Mouse (Mus musculus): ENCODE results near the gene Frmd8.

The Frmd8 gene
- long read RNA-seq, experiment 1, full-length matches to known transcripts, result 32 of 45 reads
- long read RNA-seq, experiment 1, partial matches to known transcripts, result 7 of 45 reads
- long read RNA-seq, experiment 1, other reads (novel, unspliced or antisense), result 6 of 45 reads
- long read RNA-seq, experiment 2, full-length matches to known transcripts, result 29 of 40 reads
- long read RNA-seq, experiment 2, partial matches to known transcripts, result 8 of 40 reads
- long read RNA-seq, experiment 2, other reads (novel, unspliced or antisense), result 3 of 40 reads

DNA sequence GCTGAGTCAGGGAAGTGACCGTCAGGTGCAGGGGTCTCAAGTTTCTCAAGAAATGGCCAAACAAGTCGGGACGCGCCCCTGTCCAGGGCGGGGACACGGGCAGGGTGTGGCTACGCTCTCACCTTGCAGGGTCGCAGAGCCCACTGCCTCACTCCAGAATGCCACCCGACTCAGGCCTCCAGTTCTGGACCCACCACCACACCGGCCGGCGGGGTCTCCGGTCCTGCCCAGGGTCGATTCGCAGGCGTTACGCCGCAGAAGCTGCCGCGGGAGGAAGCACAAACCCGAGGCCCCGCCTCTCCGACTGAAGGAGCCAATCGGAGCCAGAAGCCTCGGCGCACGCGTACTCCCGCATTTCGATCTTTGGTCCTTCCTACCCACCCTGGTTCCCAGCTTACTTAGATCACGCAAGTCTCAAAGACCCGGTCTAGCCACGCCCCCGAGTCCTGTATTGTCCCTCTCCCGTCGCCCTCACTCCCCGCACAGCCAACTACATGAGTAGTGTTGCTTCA, at the start of gene Frmd8:
Frmd8 (minus strand) TSS at position 306 of the 512 bp plus-strand sequence.
- intact Hi-C loops (cut with DNase I), result no loop called here

- intact Hi-C loops (cut with DNase I), result loop anchor here (1.0 kb wide), 1 partner anchor 32 kb away; no protein-coding TSS in a partner anchor
Measured at GRCm38 (mm10) chr19:5924713-5925093, 49.6 kb upstream of the Frmd8 start, which contains the start of gene Cdc42ep2. Gene Cdc42ep2 (minus strand): TSS chr19:5924816.

GRCm38 (mm10) chr19:5923990-5924712, 49.1 kb upstream of the Frmd8 start:
- intact Hi-C loops (cut with DNase I), result loop anchor here (1.0 kb wide), 1 partner anchor 32 kb away; no protein-coding TSS in a partner anchor

DNA sequence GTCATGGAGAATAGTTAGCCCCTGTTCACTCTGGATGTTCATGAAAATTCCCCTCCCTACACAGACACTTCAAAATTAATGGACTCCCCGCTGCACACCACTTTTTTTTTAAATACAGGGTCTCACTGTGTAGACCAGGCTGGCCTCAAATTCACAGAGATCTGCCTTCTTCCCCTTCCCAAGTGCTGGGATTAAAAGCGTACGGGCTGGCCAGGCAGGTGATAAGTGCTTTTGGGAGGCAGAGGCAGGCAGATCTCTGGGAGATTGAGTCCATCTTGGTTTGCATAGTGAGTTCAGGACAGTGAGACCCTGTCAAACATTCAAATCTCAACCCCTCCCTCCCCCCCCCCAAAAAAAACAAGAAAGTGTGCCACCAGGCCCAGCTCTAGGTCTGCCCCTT, 47.9 kb upstream of the Frmd8 start:
- intact Hi-C loops (cut with DNase I), result no loop called here

DNA sequence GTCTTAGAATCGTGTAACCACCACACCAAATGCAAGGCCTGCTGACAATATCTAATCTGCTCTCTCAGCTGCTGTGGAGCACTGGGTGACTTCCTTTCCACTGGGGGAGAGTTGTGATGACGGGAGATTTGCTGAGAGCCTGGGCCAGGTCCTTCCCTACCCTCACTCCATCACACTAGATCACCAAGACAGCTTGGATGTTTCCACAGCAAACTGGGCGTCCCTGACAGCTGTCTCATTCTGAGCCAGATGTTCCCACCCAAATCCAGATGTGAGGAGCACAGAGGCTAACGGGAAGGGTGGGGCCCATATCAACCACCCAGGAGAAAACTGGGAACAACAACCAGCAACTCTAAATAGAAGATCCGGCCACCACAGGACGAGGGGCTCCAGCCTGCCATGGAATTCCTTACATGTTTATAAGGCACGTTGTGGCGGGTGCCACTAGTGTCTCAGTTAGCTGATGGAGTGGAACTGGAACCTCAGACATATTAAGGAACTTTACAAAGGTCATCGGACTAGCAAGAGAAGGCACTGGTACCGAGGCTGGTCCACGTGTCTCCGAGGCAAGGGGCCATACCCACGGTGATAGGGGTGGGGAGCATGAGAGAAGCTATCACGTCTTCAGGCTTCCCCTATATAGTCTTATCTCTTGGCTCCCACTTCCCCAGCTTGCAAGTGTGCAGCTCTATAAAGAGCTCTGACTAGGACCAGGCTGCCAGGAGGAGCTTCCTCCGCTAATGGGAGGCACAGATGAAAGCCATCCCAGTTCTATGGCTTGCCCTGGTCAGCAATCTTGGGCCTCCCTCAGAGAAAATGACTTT, 47.3 kb upstream of the Frmd8 start:
- intact Hi-C loops (cut with DNase I), result no loop called here

DNA sequence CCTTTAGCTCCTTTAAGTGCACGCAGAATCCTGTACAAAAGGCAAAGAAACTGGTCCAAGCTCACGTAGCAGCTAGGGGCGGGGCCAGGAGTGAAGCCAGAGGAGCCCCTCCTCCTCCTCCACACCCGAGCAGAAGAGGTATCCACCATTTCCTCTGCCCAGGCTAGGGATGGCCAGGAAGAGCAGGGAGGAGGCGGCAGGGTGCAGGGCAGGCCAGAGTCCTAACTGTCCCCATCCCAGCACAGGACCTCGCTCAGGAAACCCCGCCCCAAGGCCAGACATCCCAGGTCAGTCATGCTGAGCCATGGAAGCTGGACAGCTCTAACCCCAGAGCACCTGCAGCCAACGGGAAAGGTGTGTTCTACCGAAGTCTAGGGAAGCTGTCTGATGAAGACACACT, 46.6 kb upstream of the Frmd8 start:
- intact Hi-C loops (cut with DNase I), result no loop called here

GRCm38 (mm10) chr19:5913007-5913719, 38.1 kb upstream of the Frmd8 start, which contains the start of gene Dpf2:
Gene Dpf2 (minus strand): TSS chr19:5913010.
- intact Hi-C loops (cut with DNase I), result no loop called here

DNA sequence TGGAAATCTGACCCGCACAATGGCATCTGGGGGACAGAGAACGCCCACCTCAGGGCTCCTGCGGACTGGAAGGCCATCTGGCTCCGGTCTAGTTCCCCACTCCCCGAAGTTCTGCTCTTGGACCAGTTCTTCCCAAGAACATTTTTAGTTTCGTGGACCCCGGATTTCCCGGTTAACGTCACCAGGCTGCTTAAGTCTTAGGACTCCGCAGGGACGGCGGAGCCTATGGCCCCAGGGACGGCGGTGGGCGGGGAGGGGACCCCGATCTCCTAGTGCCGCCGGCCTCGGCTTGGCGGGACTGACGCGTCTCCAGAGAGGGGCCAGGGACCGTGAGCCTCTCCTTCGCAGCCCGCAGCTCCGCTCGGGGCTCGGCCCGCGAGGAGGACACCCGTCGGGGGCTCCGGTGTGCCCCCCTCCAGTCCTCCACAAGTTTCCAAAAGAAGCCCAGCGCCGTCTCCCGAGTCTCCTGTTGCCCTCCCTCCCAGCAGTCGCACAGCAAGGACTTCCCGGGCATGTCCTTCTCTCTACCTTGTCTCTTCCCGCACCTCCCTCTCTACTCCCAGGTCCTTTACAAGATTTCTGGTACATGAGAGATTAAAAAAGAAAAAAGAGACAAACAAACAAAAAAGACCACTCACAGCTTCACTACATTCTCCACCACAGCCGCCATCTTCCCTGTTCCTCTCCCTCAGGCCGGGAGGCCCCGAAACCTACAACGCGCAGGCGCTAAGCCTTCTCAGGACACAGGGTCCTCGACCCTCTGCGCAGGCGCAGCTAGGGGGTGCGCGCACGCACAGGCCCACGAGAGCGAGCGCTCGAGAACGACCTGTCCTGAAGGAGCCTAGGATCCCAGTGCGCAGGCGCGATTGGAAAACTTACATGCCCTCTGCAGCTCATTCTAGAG, 37.3 kb upstream of the Frmd8 start:
- intact Hi-C loops (cut with DNase I), result no loop called here

DNA sequence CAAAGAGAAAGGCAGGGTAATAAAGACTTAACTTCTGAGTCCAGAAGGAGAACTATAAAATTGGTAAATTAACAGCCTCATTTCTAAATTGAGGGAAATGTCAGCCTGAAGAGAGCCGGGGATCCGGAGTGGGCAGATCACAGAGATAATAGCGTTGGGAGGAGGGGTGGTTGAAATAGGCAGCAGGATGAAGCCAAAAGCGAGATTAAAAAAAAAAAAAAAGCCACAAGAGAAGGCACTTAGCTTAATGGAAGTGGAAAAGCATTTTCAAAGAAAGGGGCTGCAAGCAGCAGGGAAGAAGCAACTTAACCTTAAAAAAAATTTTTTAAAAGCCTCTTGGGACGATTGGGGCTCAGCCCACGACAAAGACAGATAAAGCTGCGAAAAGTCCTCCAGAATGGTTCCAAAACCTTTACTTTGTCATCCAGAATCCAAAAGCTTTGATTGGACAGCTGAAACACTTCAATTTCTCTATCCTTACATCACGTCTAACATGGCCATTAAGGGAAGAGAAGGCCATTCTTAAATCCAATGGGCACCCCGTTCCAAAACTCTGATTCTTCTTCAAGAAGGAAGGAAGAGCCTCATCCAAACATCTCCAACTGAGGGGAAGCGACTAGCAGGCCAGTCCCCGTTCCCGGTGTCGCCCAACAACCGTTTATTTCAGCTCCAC, 36.5 kb upstream of the Frmd8 start:
- intact Hi-C loops (cut with DNase I), result no loop called here

GRCm38 (mm10) chr19:5910221-5910620, 35.1 kb upstream of the Frmd8 start:
- intact Hi-C loops (cut with DNase I), result no loop called here

DNA sequence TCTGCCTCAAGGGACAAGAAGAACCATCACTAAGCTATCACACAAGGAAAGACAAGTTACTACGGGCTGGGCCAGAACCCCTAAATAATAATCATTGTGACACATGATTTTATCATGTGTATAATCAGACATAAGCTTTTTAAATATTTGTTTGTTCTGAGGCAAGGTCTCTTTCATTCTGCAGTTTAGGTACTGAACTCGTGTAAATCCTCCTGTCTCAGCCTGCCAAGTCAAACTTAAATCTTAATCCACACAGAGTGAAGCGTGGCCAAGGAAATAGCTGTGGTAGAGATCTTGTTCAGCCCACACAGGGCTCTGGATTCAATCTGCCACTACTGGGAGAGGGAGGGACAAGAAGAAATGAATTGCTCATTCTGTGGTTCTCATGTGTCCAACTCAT, 32.2 kb upstream of the Frmd8 start:
- intact Hi-C loops (cut with DNase I), result no loop called here

GRCm38 (mm10) chr19:5894002-5894678, 19.1 kb upstream of the Frmd8 start, which contains the start of gene Tigd3:
Gene Tigd3 (minus strand): TSS chr19:5894149.
- intact Hi-C loops (cut with DNase I), result no loop called here

DNA sequence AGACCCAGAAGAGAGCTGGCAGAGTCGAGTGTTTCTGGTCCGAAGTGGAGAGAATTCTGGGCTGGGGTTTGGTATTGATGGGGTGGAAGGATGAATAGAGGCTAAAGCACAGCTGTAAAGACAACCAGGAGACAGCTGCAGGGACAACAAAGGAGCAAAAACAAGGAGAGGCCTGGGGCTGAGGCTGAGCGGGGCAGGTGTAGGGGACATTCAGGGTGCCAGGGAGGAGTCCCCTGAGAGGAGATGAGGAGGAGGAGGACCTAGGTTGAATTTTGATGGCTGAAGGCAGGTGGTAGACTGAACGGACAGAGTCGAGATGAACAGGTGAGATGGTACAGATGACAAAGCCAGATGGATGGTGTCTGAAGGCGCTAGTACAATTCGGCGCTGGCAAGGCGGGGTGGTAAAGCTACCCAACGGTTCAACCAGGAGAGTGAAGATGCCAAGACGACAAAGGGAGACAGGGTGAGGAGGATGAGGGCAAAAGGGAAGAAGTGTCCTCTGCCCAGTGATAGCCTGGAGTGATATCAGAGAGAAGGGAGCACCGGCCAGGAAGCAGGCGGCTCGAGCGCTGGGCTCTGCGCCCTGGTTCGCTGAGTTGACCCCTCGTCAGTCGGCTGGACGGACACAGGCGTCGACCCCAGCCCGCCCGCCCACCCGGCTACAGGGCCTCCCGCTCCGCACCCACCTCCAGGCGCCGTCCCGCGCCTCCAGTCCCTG, 18.4 kb upstream of the Frmd8 start:
- intact Hi-C loops (cut with DNase I), result no loop called here

- intact Hi-C loops (cut with DNase I), result no loop called here
Measured at GRCm38 (mm10) chr19:5892735-5893134, 17.7 kb upstream of the Frmd8 start.

DNA sequence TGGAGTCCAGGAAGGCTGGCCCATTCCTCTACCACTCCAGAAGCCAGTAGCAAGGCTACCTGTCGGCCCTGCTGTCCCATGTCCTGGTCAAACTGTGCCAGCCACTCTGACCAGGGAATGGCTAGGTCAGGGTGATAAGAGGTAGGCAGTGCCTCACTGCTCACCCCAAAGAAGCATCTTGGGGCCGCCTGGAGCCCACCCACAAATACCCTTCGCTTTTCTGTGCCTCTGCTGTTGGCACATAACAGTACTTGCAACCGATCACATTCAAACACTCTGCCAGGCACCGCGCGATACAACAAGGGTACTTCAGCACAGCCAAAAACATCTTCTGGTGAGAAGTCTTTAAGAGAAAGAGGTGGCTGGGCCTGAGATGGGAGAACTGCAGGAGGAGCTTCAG, 17.2 kb upstream of the Frmd8 start:
- intact Hi-C loops (cut with DNase I), result no loop called here

DNA sequence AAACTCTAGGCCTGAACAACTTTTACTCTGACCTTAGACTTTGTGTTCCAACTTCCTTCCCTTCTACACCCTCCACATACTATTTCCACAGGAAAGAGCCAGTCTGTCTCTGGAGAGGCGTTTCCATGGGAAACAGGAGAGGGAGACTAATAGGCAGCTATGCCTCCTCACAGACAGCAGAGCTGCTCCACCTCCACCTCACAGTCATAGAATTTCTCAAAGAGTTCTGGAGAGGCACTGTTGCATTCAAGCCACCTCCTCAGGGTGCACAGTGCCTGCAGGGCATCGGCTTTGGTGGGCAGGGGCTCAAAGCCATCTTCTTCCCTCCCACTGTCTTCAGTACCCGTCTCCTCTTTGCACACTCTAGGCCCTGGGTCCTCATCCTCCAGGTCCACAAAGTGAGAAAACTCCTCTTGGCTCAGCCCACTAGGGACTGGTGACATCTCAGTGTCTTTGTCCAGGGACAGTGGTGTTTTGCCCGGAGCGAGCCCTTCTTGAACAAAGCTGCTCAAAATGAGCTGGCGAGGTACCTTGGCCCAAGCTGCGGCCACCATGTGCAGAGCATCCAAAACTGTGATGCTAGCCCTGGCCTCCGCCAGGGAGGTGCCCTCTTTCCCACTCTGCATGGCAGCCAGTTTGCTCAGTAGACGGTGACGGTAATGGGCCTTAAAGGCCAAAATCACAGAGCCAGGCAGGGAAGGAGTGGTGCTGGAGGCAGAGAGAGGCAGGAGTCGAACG, 16.6 kb upstream of the Frmd8 start:
- intact Hi-C loops (cut with DNase I), result no loop called here

DNA sequence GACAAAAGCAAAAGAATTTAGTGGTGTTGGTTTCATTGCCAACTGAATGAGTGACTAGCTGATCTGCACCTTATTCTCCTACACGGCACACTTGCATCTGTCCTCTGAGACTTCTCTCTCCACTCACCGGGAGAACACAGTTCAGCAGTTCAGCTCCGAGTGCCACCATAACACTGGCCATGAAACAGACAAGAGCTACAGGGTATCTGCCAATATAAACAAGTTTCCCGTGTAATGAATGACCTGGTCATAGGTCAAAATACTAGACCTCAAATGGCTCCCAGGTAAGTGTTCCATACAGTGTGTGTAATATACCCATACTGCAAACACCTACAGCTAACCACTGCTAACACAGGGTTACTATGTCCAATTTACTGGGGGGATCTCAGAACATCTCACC, 14.1 kb upstream of the Frmd8 start:
- intact Hi-C loops (cut with DNase I), result no loop called here
